Mouse (Mus musculus) lung, postnatal 0 days (tissue): ENCODE data around the gene Pdrg1. TPM values are rescaled to one million over a fixed set of nuclear protein-coding genes. Genes with fewer than 3 reads are reported as not detected.

ENCODE experiments used
- ATAC-seq: fragments of 200-750 bp; cut with Nextera tagmentation; 2 replicates; pipeline ENCODE4 v1.8.0; 2017; ENCODE audit warnings: moderate library complexity
- DNase-seq: peaks from one replicate; pipeline ENCODE4 v3.0.0-alpha.2; 2016; ENCODE audit warnings: low spot score
- H3K27ac ChIP-seq: fragments of 300-500 bp; sonication (generic); 2 replicates; pipeline ENCODE4 v1.5.1; 2014; ENCODE audit warnings: antibody characterized with exemption, mild to moderate bottlenecking, low read length, mixed read lengths
- H3K27me3 ChIP-seq: fragments of 300-500 bp; sonication (generic); replicated peaks from 2 replicates; pipeline ENCODE4 v1.6.1; 2014; ENCODE audit warnings: low read length, mixed read lengths; ENCODE audit not compliant: insufficient read depth
- H3K36me3 ChIP-seq: fragments of 300-500 bp; sonication (generic); 2 replicates; pipeline ENCODE4 v1.6.1; 2014; ENCODE audit warnings: low read length, mixed read lengths; ENCODE audit not compliant: insufficient read depth
- H3K4me1 ChIP-seq: fragments of 300-500 bp; sonication (generic); 2 replicates; pipeline ENCODE4 v1.6.1; 2014; ENCODE audit warnings: antibody characterized with exemption, low read depth, low read length, mixed read lengths; ENCODE audit not compliant: insufficient read depth
- H3K4me2 ChIP-seq: fragments of 300-500 bp; sonication (generic); replicated peaks from 2 replicates; pipeline ENCODE4 v1.6.1; 2014; ENCODE audit warnings: low read depth, mild to moderate bottlenecking, low read length, moderate library complexity, mixed read lengths
- H3K4me3 ChIP-seq: fragments of 300-500 bp; sonication (generic); 2 replicates; pipeline ENCODE4 v1.5.1; 2014; ENCODE audit warnings: low read depth, low read length
- H3K9ac ChIP-seq: fragments of 300-500 bp; sonication (generic); replicated peaks from 2 replicates; pipeline ENCODE4 v1.6.1; 2014; ENCODE audit warnings: low read depth, mild to moderate bottlenecking
- H3K9me3 ChIP-seq: fragments of 300-500 bp; sonication (generic); 2 replicates; pipeline ENCODE4 v1.6.1; 2016; ENCODE audit warnings: low read length, mixed read lengths
- CTCF ChIP-seq: IDR thresholded peaks from 2 replicates; pipeline ENCODE4 v1.5.1; 2016; ENCODE audit warnings: antibody characterized with exemption, mild to moderate bottlenecking
- EP300 ChIP-seq: IDR thresholded peaks from 2 replicates; pipeline ENCODE4 v1.6.1; 2016; ENCODE audit warnings: antibody characterized with exemption, mild to moderate bottlenecking, control low read depth
- WGBS: fragments of 180-500 bp; shearing (Covaris S2); extraction: QIAGEN DNeasy Blood & Tissue Kit; methylation state at CpG from one replicate; pipeline ENCODE4 v1.1.7; 2014; 5-methylcytosine and 5-hydroxymethylcytosine counted together
- polyA plus RNA-seq: library from polyadenylated mRNA; unstranded; fragments of >200 nt; fragmentation: Nextera tagmentation; extraction: Ambion mirVana; gene quantifications from 2 replicates; pipeline ENCODE4 v1.2.1, GENCODE M21; 2015

Gene Pdrg1
- polyA plus RNA-seq, 1 experiment from 2014 or later, result 76.6 TPM

GRCm38 (mm10) chr2:153005981-153006380 is 9.2 kb downstream of the Pdrg1 start:
- no peaks in the 10 kb centered on the region for H3K4me1 ChIP-seq
- no peak overlapping the region for H3K4me3 ChIP-seq
- no peak overlapping the region for H3K4me2 ChIP-seq
- peaks cover 17% of the 10 kb centered on the region; the same call in 1 of the 2 replicates for H3K36me3 ChIP-seq
- H3K9me3 ChIP-seq, result no peaks in the 10 kb centered on the region
- WGBS, result 78% methylated on average over 3 of the region's 3 CpGs
- DNase-seq (no peak), ATAC-seq (no peak)
- no peaks in the 10 kb centered on the region for H3K27me3 ChIP-seq
- no peak overlapping the region for H3K9ac ChIP-seq
- TF ChIP-seq CTCF, result no peak
- TF ChIP-seq EP300, result no peak
- no peak overlapping the region for H3K27ac ChIP-seq

DNA sequence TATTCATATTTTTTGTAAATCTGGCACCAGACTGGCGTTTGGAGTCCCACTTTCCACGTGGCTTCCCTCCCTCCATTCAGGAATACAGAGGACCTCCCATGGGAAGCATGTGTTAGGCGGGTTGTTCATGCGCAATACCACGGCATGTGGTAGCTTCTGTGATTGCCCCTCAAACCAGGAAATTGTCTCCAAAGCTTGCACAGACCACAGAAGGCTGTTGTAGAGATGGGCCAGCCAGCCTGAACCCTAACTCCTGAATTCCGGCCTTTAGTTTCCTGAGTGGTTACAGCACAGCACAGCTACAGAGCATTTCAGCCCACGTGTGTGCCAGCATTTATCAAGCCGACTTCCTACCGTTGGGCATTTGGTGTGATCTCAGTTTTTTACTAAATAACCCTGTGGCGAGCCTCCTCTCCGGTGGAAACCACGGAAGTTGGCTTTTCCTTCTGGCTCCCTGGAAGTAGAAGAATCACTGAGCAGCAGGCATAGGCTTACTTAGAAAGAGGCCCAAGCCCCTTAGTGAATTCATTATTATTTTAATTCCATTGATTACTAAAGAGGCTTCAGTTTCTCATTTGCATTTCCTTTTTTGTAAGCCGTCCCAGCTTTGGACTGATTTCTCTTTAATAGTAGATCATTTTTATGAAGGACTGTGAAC is 11.4 kb downstream of the Pdrg1 start:
- TF ChIP-seq CTCF (no peak), EP300 (no peak)
- H3K36me3 ChIP-seq, result peaks cover 7% of the 10 kb centered on the region; the same call in 1 of the 2 replicates
- H3K9ac ChIP-seq, result no peak overlapping the region
- WGBS, result 61% methylated on average over 13 of the region's 13 CpGs
- H3K27me3 ChIP-seq, result no peaks in the 10 kb centered on the region
- H3K4me3 ChIP-seq, result no peak overlapping the region
- no peaks in the 10 kb centered on the region for H3K9me3 ChIP-seq
- H3K4me2 ChIP-seq, result no peak overlapping the region
- no peak for DNase-seq
- H3K27ac ChIP-seq, result no peak overlapping the region
- H3K4me1 ChIP-seq, result no peaks in the 10 kb centered on the region
- no peak for ATAC-seq

DNA sequence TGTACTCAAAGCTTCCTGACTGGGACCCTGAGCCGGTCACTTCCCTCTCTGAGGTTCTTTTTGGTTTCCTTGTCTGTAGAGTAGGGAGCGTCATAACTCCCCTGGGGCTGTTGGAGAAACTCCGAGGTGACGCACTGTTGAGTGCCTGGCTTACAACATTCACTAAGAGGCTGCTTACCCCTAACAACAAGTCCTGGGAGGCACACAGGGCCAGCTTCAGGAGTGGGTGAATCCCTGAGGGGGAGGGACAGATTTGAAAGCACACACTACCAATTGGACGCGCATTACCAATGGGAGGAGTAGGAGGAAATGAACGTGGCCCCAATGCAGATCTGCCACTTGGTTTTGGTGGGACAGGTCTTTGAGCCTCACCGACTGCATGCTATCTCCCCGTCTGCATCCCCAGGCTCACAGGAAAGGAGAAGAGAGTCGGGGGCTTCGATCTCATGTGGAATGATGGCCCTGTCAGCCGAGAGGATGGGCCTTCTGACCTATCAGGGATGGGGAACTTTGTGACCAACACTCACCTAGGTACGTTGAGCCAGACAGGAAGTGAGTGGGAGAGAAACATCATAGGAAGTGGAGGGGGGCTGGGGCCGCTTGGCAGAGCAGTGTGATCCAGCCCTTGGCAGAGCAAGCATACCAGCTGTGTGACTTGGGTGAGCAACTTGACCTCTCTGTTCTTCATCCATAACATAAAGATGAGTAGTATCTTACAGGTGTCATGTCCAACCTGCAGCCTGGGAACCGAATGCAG is 12.6 kb downstream of the Pdrg1 start:
- no peak overlapping the region for H3K9ac ChIP-seq
- 69% methylated on average over 15 of the region's 15 CpGs for WGBS
- no peak for DNase-seq
- H3K4me2 ChIP-seq, result no peak overlapping the region
- H3K27ac ChIP-seq, result no peak overlapping the region
- ATAC-seq, result no peak
- H3K4me3 ChIP-seq, result no peak overlapping the region
- H3K27me3 ChIP-seq, result no peaks in the 10 kb centered on the region
- H3K9me3 ChIP-seq, result no peaks in the 10 kb centered on the region
- H3K36me3 ChIP-seq, result peaks cover 6% of the 10 kb centered on the region; the same call in 1 of the 2 replicates
- TF ChIP-seq EP300 (no peak), CTCF (no peak)
- no peaks in the 10 kb centered on the region for H3K4me1 ChIP-seq

- no peak for TF ChIP-seq CTCF
- no peak for TF ChIP-seq EP300
- H3K36me3 ChIP-seq, result no peaks in the 10 kb centered on the region
- H3K4me3 ChIP-seq, result no peak overlapping the region
- no peak overlapping the region for H3K27ac ChIP-seq
- DNase-seq (no peak), ATAC-seq (no peak)
- H3K9ac ChIP-seq, result no peak overlapping the region
- WGBS, result 63% methylated on average over 4 of the region's 4 CpGs
- H3K4me1 ChIP-seq, result no peaks in the 10 kb centered on the region
- H3K4me2 ChIP-seq, result no peak overlapping the region
- H3K27me3 ChIP-seq, result no peaks in the 10 kb centered on the region
- no peaks in the 10 kb centered on the region for H3K9me3 ChIP-seq
Measured at GRCm38 (mm10) chr2:152997046-152997445, 18.2 kb downstream of the Pdrg1 start.

GRCm38 (mm10) chr2:152991529-152991928 is 23.7 kb downstream of the Pdrg1 start:
- no peak for DNase-seq
- WGBS, result 86% methylated on average over 9 of the region's 9 CpGs
- Histone ChIP-seq H3K9ac (no peak overlapping the region), H3K27ac (no peak overlapping the region), H3K9me3 (no peaks in the 10 kb centered on the region), H3K4me2 (no peak overlapping the region), H3K4me1 (no peaks in the 10 kb centered on the region), H3K4me3 (no peak overlapping the region), H3K27me3 (no peaks in the 10 kb centered on the region), H3K36me3 (no peaks in the 10 kb centered on the region)
- TF ChIP-seq EP300, result no peak
- no peak for TF ChIP-seq CTCF
- no peak for ATAC-seq

GRCm38 (mm10) chr2:152985582-152985981 is 29.6 kb downstream of the Pdrg1 start:
- H3K36me3 ChIP-seq, result no peaks in the 10 kb centered on the region
- H3K9me3 ChIP-seq, result no peaks in the 10 kb centered on the region
- no peak overlapping the region for H3K4me2 ChIP-seq
- H3K4me1 ChIP-seq, result no peaks in the 10 kb centered on the region
- H3K4me3 ChIP-seq, result no peak overlapping the region
- H3K27ac ChIP-seq, result no peak overlapping the region
- no peak for TF ChIP-seq CTCF
- no peak for TF ChIP-seq EP300
- H3K27me3 ChIP-seq, result no peaks in the 10 kb centered on the region
- WGBS, result 40% methylated on average over 1 of the region's 1 CpGs
- ATAC-seq (no peak), DNase-seq (no peak)
- no peak overlapping the region for H3K9ac ChIP-seq
